Mouse (Mus musculus): ENCODE results near the gene Sys1. TPM values are rescaled to one million over a fixed set of nuclear protein-coding genes. Genes with fewer than 3 reads are reported as not detected.

Sys1 gene
- total and polyA plus RNA-seq, 3 experiments = 85.8 to 94.3 TPM; not detected in 1

DNA sequence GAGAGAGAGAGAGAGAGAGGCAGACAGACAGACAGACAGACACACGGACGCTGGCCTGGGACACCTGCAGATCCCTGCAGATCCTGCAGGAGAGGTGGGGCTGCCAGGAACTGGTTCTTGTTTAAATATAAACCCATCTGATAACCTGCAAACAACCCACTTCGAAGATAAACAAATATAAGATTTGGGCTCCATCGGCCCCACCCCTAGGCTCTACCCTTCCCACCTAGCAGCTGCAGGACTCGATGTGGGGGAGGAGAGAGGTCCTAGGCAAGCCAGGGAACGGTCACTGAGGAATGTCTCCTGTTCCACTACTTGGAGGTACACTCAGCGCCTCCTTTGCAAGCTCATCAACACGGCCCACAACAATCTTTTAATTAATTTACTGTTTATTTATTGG is 18.5 kb upstream of the Sys1 start:
- DNase-seq (ENCODE audit: low read depth, low spot score) = no peak
- Histone ChIP-seq H3K27me3 (ENCODE audit: control insufficient read depth in 1 of 2, insufficient read depth in 2 of 2, low read length in 2 of 2) (peaks cover 11 to 21% of the 10 kb centered on the region in 2 experiments), H3K79me2 (ENCODE audit: control insufficient read depth, insufficient read depth, low read length, poor library complexity) (no peaks in the 10 kb centered on the region), H3K4me1 (ENCODE audit: control insufficient read depth in 1 of 2, insufficient read depth in 2 of 2, low read length in 2 of 2) (no peaks in the 10 kb centered on the region), H3K36me3 (ENCODE audit: control insufficient read depth in 1 of 2, insufficient read depth in 2 of 2, low read length in 2 of 2) (no peaks in the 10 kb centered on the region), H3K27ac (ENCODE audit: control insufficient read depth, low read depth, low read length) (no peak overlapping the region), H3K9ac (ENCODE audit: control insufficient read depth, low read depth, low read length, poor library complexity, severe bottlenecking) (no peak overlapping the region), H3K9me3 (replicated peaks; ENCODE audit: insufficient read depth, low read length) (no peaks in the 10 kb centered on the region), H3K4me3 (ENCODE audit: control insufficient read depth in 1 of 2, insufficient read depth in 1 of 2, low read depth in 2 of 2, low read length in 2 of 2) (no peak overlapping the region)
- TF ChIP-seq RCOR1 (IDR thresholded peaks at IDR 0.05; ENCODE audit: low read depth, low read length) (no peak), TCF12 (IDR thresholded peaks at IDR 0.05; ENCODE audit: low read depth, low read length) (no peak), HCFC1 (IDR thresholded peaks at IDR 0.05; ENCODE audit: low read depth, low read length) (no peak), ELF1 (IDR thresholded peaks at IDR 0.05; ENCODE audit: low read depth, low read length) (no peak), ZKSCAN1 (IDR thresholded peaks at IDR 0.05; ENCODE audit: low read depth, low read length) (no peak), RAD21 (IDR thresholded peaks at IDR 0.05; ENCODE audit: low read depth, low read length) (no peak), MAZ (IDR thresholded peaks at IDR 0.05; ENCODE audit: low read depth, low read length) (no peak), E2F4 (IDR thresholded peaks at IDR 0.05; ENCODE audit: borderline replicate concordance, low read depth, low read length) (no peak), NRF1 (IDR thresholded peaks at IDR 0.05; ENCODE audit: insufficient read depth, low read depth, low read length, poor library complexity, severe bottlenecking) (no peak), TBP (IDR thresholded peaks at IDR 0.05; ENCODE audit: low read depth, low read length) (no peak), MEF2A (IDR thresholded peaks at IDR 0.05; ENCODE audit: extremely low read depth, insufficient replicate concordance, low read depth, low read length, poor library complexity, severe bottlenecking) (no peak), SMC3 (IDR thresholded peaks at IDR 0.05; ENCODE audit: low read depth, low read length) (no peak), ZMIZ1 (IDR thresholded peaks at IDR 0.05; ENCODE audit: low read depth, low read length) (no peak), NELFE (IDR thresholded peaks at IDR 0.05; ENCODE audit: low read depth, low read length) (no peak), SIN3A (IDR thresholded peaks at IDR 0.05; ENCODE audit: low read length) (no peak), GATA1 (IDR thresholded peaks at IDR 0.05; ENCODE audit: low read depth, low read length) (no peak)

- TF ChIP-seq ELF1 (IDR thresholded peaks at IDR 0.05; ENCODE audit: low read depth, low read length) (no peak), ZC3H11A (IDR thresholded peaks at IDR 0.05; ENCODE audit: low read depth, low read length) (no peak), SMC3 (IDR thresholded peaks at IDR 0.05; ENCODE audit: low read depth, low read length) (no peak), CHD2 (IDR thresholded peaks at IDR 0.05; ENCODE audit: low read length) (no peak), GABPA (IDR thresholded peaks at IDR 0.05; ENCODE audit: low read depth, low read length) (no peak)
- Histone ChIP-seq H3K36me3 (ENCODE audit: control insufficient read depth in 1 of 2, insufficient read depth in 2 of 2, low read length in 2 of 2) (no peaks in the 10 kb centered on the region), H3K9me3 (replicated peaks; ENCODE audit: insufficient read depth, low read length) (no peaks in the 10 kb centered on the region), H3K4me3 (ENCODE audit: control insufficient read depth in 1 of 2, insufficient read depth in 1 of 2, low read depth in 2 of 2, low read length in 2 of 2) (no peak overlapping the region), H3K9ac (ENCODE audit: control insufficient read depth, low read depth, low read length, poor library complexity, severe bottlenecking) (no peak overlapping the region), H3K4me1 (ENCODE audit: control insufficient read depth in 1 of 2, insufficient read depth in 2 of 2, low read length in 2 of 2) (no peaks in the 10 kb centered on the region), H3K79me2 (ENCODE audit: control insufficient read depth, insufficient read depth, low read length, poor library complexity) (no peaks in the 10 kb centered on the region), H3K27ac (ENCODE audit: control insufficient read depth, low read depth, low read length) (no peak overlapping the region), H3K27me3 (ENCODE audit: control insufficient read depth in 1 of 2, insufficient read depth in 2 of 2, low read length in 2 of 2) (peaks cover 11 to 21% of the 10 kb centered on the region in 2 experiments)
- DNase-seq (ENCODE audit: low read depth, low spot score) = no peak
Observed at GRCm38 (mm10) chr2:164439001-164439421, 17.8 kb upstream of the Sys1 start.
